Mouse (Mus musculus): Measurements from ENCODE around the gene Accs.

DNA sequence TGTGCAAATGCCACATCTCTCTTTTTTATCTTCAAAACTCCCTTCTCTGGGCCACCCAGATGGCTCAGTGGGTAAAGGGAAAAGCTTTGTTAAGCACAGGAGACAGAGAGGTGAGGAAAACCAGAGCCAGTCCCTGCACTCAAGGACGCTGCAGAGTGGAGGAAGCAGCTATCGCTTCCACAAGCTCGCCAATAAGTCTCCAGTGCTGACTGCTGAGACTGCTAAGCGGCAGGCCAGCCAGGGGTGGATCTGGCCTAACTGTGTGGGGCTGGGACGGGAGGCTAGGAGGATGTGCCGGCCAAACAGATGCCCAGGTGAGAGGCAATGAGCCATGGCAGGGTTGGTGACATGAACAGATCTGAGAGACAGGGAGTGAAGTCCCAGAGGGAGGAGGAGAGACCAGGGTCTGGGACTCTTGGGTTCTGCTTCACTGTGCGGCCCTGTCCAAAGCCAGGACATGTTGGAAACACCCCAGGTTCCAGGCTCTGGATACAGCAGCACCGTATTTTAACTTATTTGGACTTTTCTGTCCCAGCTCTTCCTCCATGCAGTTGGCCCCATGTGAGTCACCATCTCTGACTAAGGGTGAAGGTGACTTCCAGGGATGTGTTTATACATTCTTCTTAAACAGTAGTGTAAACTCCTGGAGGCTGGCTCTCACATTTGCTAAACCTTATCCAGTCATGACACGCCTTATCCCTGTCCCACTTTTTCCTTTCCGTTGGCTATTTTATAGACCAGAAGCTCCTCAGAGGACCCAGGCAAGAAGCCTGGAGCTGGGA lies 36.5 kb upstream of the Accs start:
- no peak for TF ChIP-seq E2F4 (IDR thresholded peaks at IDR 0.05; ENCODE audit: insufficient read depth)
- TF ChIP-seq POLR2A (IDR thresholded peaks at IDR 0.05; ENCODE audit: insufficient read length, low read depth): no peak

Measured in myocyte (in vitro differentiated cells).